Mouse (Mus musculus) MEL (cell line): ENCODE measurements around the gene Sirt4. TPM values are rescaled to one million over a fixed set of nuclear protein-coding genes. Genes with fewer than 3 reads are reported as not detected.

ENCODE experiments used
- DNase-seq: peaks from one replicate; pipeline ENCODE4 v3.0.0; 2011; ENCODE audit warnings: low read depth, low spot score
- H3K27ac ChIP-seq: 2 replicates; pipeline ENCODE4 v1.5.1; 2012; ENCODE audit warnings: low read depth, mild to moderate bottlenecking, control low read depth, low read length, moderate library complexity; ENCODE audit not compliant: control insufficient read depth
- H3K27me3 ChIP-seq, 2 experiments: fragments of 150-350 bp in 1 of 2; sonication (generic) in 1 of 2; 2 replicates each; pipeline ENCODE4 v1.6.1; 2012; ENCODE audit warnings: low read length in 2 of 2, mild to moderate bottlenecking in 2 of 2, improper control_type of control experiment in 1 of 2, moderate library complexity in 1 of 2; ENCODE audit not compliant: insufficient read depth in 2 of 2, control insufficient read depth in 1 of 2
- H3K36me3 ChIP-seq, 2 experiments: 2 replicates each; pipeline ENCODE4 v1.6.1; 2012 to 2014; ENCODE audit warnings: low read length in 2 of 2, improper control_type of control experiment in 1 of 2, inconsistent platforms in 1 of 2, mild to moderate bottlenecking in 1 of 2; ENCODE audit not compliant: insufficient read depth in 2 of 2, control insufficient read depth in 1 of 2
- H3K4me1 ChIP-seq, 2 experiments: fragments of 150-350 bp in 1 of 2; sonication (generic) in 1 of 2; 2 replicates each; pipeline ENCODE4 v1.6.1; 2012; ENCODE audit warnings: low read length in 2 of 2, improper control_type of control experiment in 1 of 2, mild to moderate bottlenecking in 1 of 2; ENCODE audit not compliant: insufficient read depth in 2 of 2, control insufficient read depth in 1 of 2
- H3K4me3 ChIP-seq, 2 experiments: fragments of 150-350 bp in 1 of 2; sonication (generic) in 1 of 2; 2 replicates each; pipeline ENCODE4 v1.5.1; 2012; ENCODE audit warnings: low read depth in 2 of 2, low read length in 2 of 2, mild to moderate bottlenecking in 2 of 2, moderate library complexity in 2 of 2, control low read depth in 1 of 2, improper control_type of control experiment in 1 of 2; ENCODE audit not compliant: control insufficient read depth in 1 of 2, insufficient read depth in 1 of 2
- H3K79me2 ChIP-seq: 2 replicates; pipeline ENCODE4 v1.6.1; 2012; ENCODE audit warnings: mild to moderate bottlenecking, low read length, moderate library complexity; ENCODE audit not compliant: control insufficient read depth, poor library complexity, insufficient read depth
- H3K9ac ChIP-seq: 2 replicates; pipeline ENCODE4 v1.6.1; 2012; ENCODE audit warnings: low read depth, mild to moderate bottlenecking, control low read depth, low read length, moderate library complexity; ENCODE audit not compliant: control insufficient read depth, poor library complexity, severe bottlenecking
- H3K9me3 ChIP-seq: fragments of 150-350 bp; sonication (generic); replicated peaks from 2 replicates; pipeline ENCODE4 v1.6.1; 2012; ENCODE audit warnings: mild to moderate bottlenecking, low read length, improper control_type of control experiment, moderate library complexity; ENCODE audit not compliant: insufficient read depth
- BHLHE40 ChIP-seq: IDR thresholded peaks from 2 replicates; pipeline ENCODE4 v1.6.1; 2012; ENCODE audit warnings: low read depth, mild to moderate bottlenecking, inconsistent platforms, low read length, improper control_type of control experiment, borderline replicate concordance
- CHD1 ChIP-seq: IDR thresholded peaks from 2 replicates; pipeline ENCODE4 v1.6.1; 2012; ENCODE audit warnings: low read depth, mild to moderate bottlenecking, inconsistent platforms, low read length, improper control_type of control experiment
- EP300 ChIP-seq, 2 experiments: IDR thresholded peaks; 2 replicates each; pipeline ENCODE4 v1.6.1; 2011; ENCODE audit warnings: improper control_type of control experiment in 2 of 2, low read length in 2 of 2, low read depth in 1 of 2, mild to moderate bottlenecking in 1 of 2
- ETS1 ChIP-seq: IDR thresholded peaks from 2 replicates; pipeline ENCODE4 v1.6.1; 2012; ENCODE audit warnings: low read depth, mild to moderate bottlenecking, inconsistent platforms, low read length, improper control_type of control experiment, moderate library complexity
- JUND ChIP-seq: IDR thresholded peaks from 2 replicates; pipeline ENCODE4 v1.6.1; 2011; ENCODE audit warnings: low read depth, mild to moderate bottlenecking, improper control_type of control experiment, low read length
- KAT2A ChIP-seq: conservative IDR thresholded peaks from 2 replicates; pipeline ENCODE4 v1.6.1; 2012; ENCODE audit warnings: low read depth, low read length, improper control_type of control experiment, inconsistent platforms
- MAX ChIP-seq: IDR thresholded peaks from 2 replicates; pipeline ENCODE4 v1.6.1; 2011; ENCODE audit warnings: low read length, improper control_type of control experiment
- MAZ ChIP-seq: IDR thresholded peaks from 2 replicates; pipeline ENCODE4 v1.6.1; 2012; ENCODE audit warnings: low read depth, mild to moderate bottlenecking, inconsistent platforms, low read length, improper control_type of control experiment
- MXI1 ChIP-seq: IDR thresholded peaks from 2 replicates; pipeline ENCODE4 v1.6.1; 2011; ENCODE audit warnings: mild to moderate bottlenecking, low read depth, low read length, improper control_type of control experiment
- MYC ChIP-seq: IDR thresholded peaks from 2 replicates; pipeline ENCODE4 v1.6.1; 2011; ENCODE audit warnings: low read depth, mild to moderate bottlenecking, low read length, improper control_type of control experiment, moderate library complexity
- NRF1 ChIP-seq: IDR thresholded peaks from 2 replicates; pipeline ENCODE4 v1.6.1; 2014; ENCODE audit warnings: low read depth, mild to moderate bottlenecking, inconsistent platforms, low read length, improper control_type of control experiment, moderate library complexity; ENCODE audit not compliant: poor library complexity, insufficient read depth, severe bottlenecking
- POLR2A ChIP-seq, 2 experiments: IDR thresholded peaks; 2 replicates each; pipeline ENCODE4 v1.6.1; 2011 to 2012; ENCODE audit warnings: low read length in 2 of 2, mild to moderate bottlenecking in 2 of 2, control low read depth in 1 of 2, improper control_type of control experiment in 1 of 2, low read depth in 1 of 2, moderate library complexity in 1 of 2; ENCODE audit not compliant: control insufficient read depth in 1 of 2, insufficient read depth in 1 of 2, poor library complexity in 1 of 2
- POLR2AphosphoS5 ChIP-seq: IDR thresholded peaks from 2 replicates; pipeline ENCODE4 v1.6.1; 2012; ENCODE audit warnings: low read depth, borderline replicate concordance, mild to moderate bottlenecking, inconsistent platforms, low read length, moderate library complexity, mixed read lengths
- RCOR1 ChIP-seq: IDR thresholded peaks from 2 replicates; pipeline ENCODE4 v1.6.1; 2012; ENCODE audit warnings: low read depth, mild to moderate bottlenecking, inconsistent platforms, low read length, improper control_type of control experiment
- SIN3A ChIP-seq: IDR thresholded peaks from 2 replicates; pipeline ENCODE4 v1.6.1; 2012; ENCODE audit warnings: low read length, improper control_type of control experiment, inconsistent platforms
- TAL1 ChIP-seq: IDR thresholded peaks from 2 replicates; pipeline ENCODE4 v1.6.1; 2012; ENCODE audit warnings: mild to moderate bottlenecking, inconsistent platforms, low read length, moderate library complexity, mixed read lengths
- TBP ChIP-seq: IDR thresholded peaks from 2 replicates; pipeline ENCODE4 v1.8.0; 2011; ENCODE audit warnings: low read depth, low read length, improper control_type of control experiment
- UBTF ChIP-seq: IDR thresholded peaks from 2 replicates; pipeline ENCODE4 v1.6.1; 2012; ENCODE audit warnings: low read depth, mild to moderate bottlenecking, inconsistent platforms, low read length, improper control_type of control experiment, moderate library complexity, borderline replicate concordance; ENCODE audit not compliant: insufficient read depth
- USF1 ChIP-seq: IDR thresholded peaks from 2 replicates; pipeline ENCODE4 v1.6.1; 2014; ENCODE audit warnings: low read depth, mild to moderate bottlenecking, inconsistent platforms, low read length, improper control_type of control experiment, moderate library complexity
- polyA plus RNA-seq, 2 experiments: library from polyadenylated mRNA; stranded (reverse) in 1 of 2; unstranded in 1 of 2; fragments of >175 nt in 1 of 2; fragments of >200 nt in 1 of 2; gene quantifications; 2 replicates each; pipeline versions ENCODE4 v1.2.1 to v1.2.4; 2012; ENCODE audit warnings: low replicate concordance in 2 of 2, low read depth in 1 of 2; ENCODE audit not compliant: insufficient read length in 2 of 2, insufficient read depth in 1 of 2, missing spikeins in 1 of 2
- total RNA-seq: library from RNA; depleted of rRNA; stranded (reverse); fragments of 300-350 nt; gene quantifications from 2 replicates; pipeline ENCODE4 v1.2.3, GENCODE M21; 2012

Gene Sirt4
- total and polyA plus RNA-seq, 3 experiments: 9.2 to 10.3 TPM; not detected in 1

- no peak for TF ChIP-seq ETS1
- no peak for TF ChIP-seq UBTF
- no peak for TF ChIP-seq POLR2AphosphoS5
Measured at GRCm38 (mm10) chr5:115516081-115516907, 31.8 kb upstream of the Sirt4 start (continued).

DNA sequence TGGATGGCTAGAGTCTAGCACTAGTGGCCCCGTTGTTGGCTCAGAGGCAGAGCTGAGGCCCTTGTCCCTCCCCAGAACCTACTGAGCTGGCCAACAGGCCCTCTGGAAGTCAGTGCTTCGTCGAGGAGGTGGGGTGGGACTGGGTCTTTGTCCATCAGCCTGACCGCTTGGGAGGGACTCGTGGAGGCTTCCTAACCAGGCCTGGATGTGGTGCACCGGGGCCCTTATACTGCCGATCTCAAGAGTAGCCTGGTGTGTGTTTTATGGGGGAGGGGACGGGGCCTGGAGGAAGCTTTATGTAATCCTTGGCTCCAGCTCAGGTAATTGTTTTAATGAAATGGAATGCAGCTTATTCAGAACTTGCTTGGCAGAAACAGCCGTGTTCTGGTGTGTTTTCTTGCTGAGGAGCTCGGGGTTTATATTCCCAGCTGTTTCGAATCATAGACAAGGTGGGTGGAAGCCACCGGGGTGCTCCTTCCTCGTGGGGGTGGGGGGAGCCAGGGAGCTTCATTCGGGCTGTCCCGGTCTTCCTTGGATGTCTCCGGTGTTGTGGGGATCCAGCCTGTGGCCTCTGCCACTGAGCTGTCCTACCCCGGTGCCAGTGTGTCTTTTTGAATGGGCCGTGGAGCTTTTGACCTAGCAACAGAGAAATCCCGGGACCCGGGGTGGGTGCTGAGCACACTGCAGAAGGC, 30.5 kb upstream of the Sirt4 start:
- TF ChIP-seq NRF1 (no peak), CHD1 (no peak), USF1 (no peak), TBP (no peak), EP300 (IDR thresholded peaks at IDR 0.05; ENCODE audit: low read depth in 1 of 2, low read length in 2 of 2) (no peak), JUND (no peak), KAT2A (no peak), ETS1 (no peak), POLR2A (IDR thresholded peaks at IDR 0.05; ENCODE audit: control insufficient read depth in 1 of 2, insufficient read depth in 1 of 2, low read depth in 1 of 2, low read length in 2 of 2, poor library complexity in 1 of 2) (no peak), MAX (no peak), MYC (no peak), MXI1 (no peak), MAZ (no peak), POLR2AphosphoS5 (no peak), BHLHE40 (no peak), SIN3A (no peak), TAL1 (no peak), RCOR1 (no peak)
- TF ChIP-seq, all 39 proteins: peak for 0
- no peak overlapping the region for H3K4me3 ChIP-seq
- no peaks in the 10 kb centered on the region; a peak in 1 of 4 replicates for H3K36me3 ChIP-seq
- DNase-seq: no peak
- H3K79me2 ChIP-seq: peaks cover 2% of the 10 kb centered on the region; the same call in 1 of the 2 replicates
- no peak overlapping the region for H3K9ac ChIP-seq
- H3K4me1 ChIP-seq: no peaks in the 10 kb centered on the region
- H3K27me3 ChIP-seq: no peaks in the 10 kb centered on the region
- no peaks in the 10 kb centered on the region for H3K9me3 ChIP-seq
- no peak overlapping the region for H3K27ac ChIP-seq
